Mouse (Mus musculus): ENCODE results near the gene Grin2c. TPM values are rescaled to one million over a fixed set of nuclear protein-coding genes. Genes with fewer than 3 reads are reported as not detected.

The Grin2c gene
- polyA plus RNA-seq, 1 experiment, result not detected

DNA sequence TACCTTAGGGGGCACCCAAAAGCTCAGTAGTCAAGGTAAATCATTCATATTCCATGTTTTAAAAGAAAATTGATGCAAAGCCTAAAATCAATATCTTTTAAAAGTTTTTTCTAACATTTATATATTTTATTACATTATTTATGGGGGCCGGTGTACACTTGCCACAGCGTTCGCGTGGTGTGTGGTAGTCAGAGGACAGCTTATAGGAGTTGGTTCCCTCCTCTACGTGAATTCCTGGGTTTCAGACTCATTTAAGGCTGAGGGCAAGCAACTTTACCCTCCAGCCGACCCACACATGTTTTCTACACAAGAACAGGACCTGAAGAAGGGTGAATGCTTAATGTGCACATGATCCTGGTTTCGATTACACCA is 10.5 kb upstream of the Grin2c start:
- TF ChIP-seq POLR2A (IDR thresholded peaks at IDR 0.05; ENCODE audit: insufficient read depth, low read depth, low read length), result no peak
- TF ChIP-seq CTCF (IDR thresholded peaks at IDR 0.05; ENCODE audit: insufficient read depth, low read depth, low read length), result no peak
- H3K4me3 ChIP-seq (ENCODE audit: insufficient read depth, low read depth, low read length), result peak overlapping the region; percentile 73
- WGBS, result 15% methylated on average over 7 of the region's 7 CpGs
- peak overlapping the region; percentile 92 for H3K27ac ChIP-seq (ENCODE audit: insufficient read depth, low read depth, low read length)
- peaks cover 19% of the 10 kb centered on the region for H3K4me1 ChIP-seq (ENCODE audit: control insufficient read depth, insufficient read depth, low read length)

DNA sequence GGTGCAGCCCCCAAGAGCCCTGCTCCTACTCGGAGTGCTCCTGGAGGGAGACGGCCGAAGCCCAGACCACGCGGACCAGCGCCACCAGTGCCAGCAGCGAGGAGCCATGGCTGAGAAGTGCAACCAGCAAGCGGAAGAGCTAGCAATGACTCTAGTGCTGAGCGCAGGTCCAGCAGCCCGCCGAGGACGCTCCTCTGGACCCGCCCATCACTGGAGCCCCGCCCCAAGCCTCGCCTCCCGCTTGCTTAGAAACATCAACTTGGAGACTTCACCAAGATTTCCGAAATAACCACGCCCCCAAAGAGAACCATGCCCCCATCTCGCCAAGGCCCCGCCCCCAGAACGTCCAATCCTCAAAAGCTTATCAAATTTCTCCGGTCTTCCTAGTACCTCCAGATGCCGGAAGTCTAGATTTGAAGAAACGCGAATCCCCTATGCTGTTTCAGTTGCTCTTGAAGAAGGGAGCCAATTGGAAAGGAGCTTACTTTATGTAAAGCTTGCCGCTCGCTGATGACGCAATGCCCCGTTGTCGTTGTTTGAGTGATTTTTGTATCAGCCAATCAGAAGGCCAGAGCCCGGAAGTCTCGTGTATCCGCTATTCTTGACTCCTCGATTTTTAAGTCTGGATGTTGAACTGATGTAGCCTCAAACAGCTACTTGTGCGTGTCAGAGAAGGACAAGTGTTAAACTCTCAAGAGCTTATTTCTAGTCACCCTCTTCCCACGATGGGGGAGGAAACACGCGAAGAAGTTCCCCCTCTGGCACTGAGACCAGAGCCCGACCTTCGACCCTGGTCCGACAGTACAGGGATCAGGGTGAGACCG is 9.9 kb upstream of the Grin2c start, which contains the start of gene Fdxr:
Fdxr (minus strand) TSS at position 271 of the 824 bp plus-strand sequence.
- under 1% methylated on average over 42 of the region's 42 CpGs for WGBS
- peak within 1 kb of the TSS; percentile 73 for H3K4me3 ChIP-seq (ENCODE audit: insufficient read depth, low read depth, low read length)
- H3K4me1 ChIP-seq (ENCODE audit: control insufficient read depth, insufficient read depth, low read length), result peaks cover 15% of the 10 kb centered on the region
- TF ChIP-seq POLR2A (IDR thresholded peaks at IDR 0.05; ENCODE audit: insufficient read depth, low read depth, low read length), result peak; percentile 93
- TF ChIP-seq CTCF (IDR thresholded peaks at IDR 0.05; ENCODE audit: insufficient read depth, low read depth, low read length), result no peak
- peak within 1 kb of the TSS; percentile 92 for H3K27ac ChIP-seq (ENCODE audit: insufficient read depth, low read depth, low read length)

DNA sequence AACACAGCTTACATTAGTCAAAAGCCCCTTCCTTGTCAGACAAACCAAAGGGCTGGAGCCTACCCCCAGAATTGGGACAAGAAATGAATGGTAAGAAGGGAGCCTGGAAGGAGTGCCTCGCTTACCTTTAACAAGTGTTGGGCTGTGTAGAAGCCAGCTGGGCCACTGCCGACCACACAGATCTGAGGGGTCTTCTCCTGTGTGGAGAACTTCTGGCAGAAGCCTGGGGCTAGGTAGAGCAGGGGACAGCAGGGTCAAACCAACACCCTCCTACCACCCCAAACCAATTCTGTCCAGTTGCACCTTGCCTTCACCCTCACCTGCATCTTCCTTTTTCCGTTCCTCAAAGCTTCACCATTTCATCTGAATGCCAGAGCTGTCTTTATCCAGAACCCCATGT is 8.9 kb upstream of the Grin2c start:
- Histone ChIP-seq H3K27ac (ENCODE audit: insufficient read depth, low read depth, low read length) (no peak overlapping the region), H3K4me1 (ENCODE audit: control insufficient read depth, insufficient read depth, low read length) (peaks cover 13% of the 10 kb centered on the region), H3K4me3 (ENCODE audit: insufficient read depth, low read depth, low read length) (peak overlapping the region; percentile 15; the same call in 1 of the 2 replicates)
- TF ChIP-seq CTCF (IDR thresholded peaks at IDR 0.05; ENCODE audit: insufficient read depth, low read depth, low read length), result no peak
- no peak for TF ChIP-seq POLR2A (IDR thresholded peaks at IDR 0.05; ENCODE audit: insufficient read depth, low read depth, low read length)
- WGBS, result 52% methylated on average over 3 of the region's 3 CpGs

DNA sequence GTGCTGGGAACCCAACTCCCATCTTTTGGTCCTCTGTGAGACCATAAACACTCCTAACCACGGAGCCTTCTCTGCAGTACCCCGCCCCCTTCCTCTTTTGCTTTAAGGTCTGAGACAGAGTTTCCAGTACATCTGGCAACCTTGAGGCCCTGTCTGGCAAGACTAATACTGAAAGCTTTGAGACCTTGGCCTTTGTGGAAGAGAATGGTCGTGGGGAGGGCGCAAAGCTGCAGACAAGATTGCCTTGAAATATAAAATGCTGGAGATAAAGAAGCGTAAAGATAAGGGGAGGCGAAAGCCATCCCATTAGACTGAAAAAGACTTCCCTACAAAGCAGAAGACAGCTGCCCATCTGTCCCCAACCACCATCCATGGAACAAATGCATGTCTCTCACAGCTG is 8.5 kb upstream of the Grin2c start:
- no peak for TF ChIP-seq CTCF (IDR thresholded peaks at IDR 0.05; ENCODE audit: insufficient read depth, low read depth, low read length)
- Histone ChIP-seq H3K4me3 (ENCODE audit: insufficient read depth, low read depth, low read length) (no peak overlapping the region), H3K4me1 (ENCODE audit: control insufficient read depth, insufficient read depth, low read length) (peaks cover 13% of the 10 kb centered on the region), H3K27ac (ENCODE audit: insufficient read depth, low read depth, low read length) (no peak overlapping the region)
- 81% methylated on average over 6 of the region's 6 CpGs for WGBS

DNA sequence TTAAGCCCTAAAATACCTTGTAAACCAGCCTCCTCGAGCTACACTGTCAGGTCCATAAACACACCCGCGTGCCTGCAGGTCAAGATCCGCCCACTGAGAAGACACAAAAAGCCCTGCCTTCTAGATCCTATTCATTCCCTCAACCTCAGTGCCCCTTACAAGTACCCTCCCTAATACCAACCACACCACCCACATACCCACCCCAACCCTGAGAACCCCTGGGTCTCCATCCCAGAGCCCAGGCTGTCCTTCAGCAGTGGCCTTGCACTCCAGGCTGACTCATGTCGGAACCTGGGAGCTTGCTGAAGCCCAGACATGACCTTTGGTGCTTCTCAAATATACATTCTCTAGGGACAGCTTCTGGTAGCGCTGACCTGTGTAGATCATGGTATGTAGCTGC is 7.7 kb upstream of the Grin2c start:
- TF ChIP-seq POLR2A (IDR thresholded peaks at IDR 0.05; ENCODE audit: insufficient read depth, low read depth, low read length) (no peak), CTCF (IDR thresholded peaks at IDR 0.05; ENCODE audit: insufficient read depth, low read depth, low read length) (no peak)
- H3K4me1 ChIP-seq (ENCODE audit: control insufficient read depth, insufficient read depth, low read length), result peaks cover 16% of the 10 kb centered on the region
- no peak overlapping the region for H3K27ac ChIP-seq (ENCODE audit: insufficient read depth, low read depth, low read length)
- 92% methylated on average over 6 of the region's 6 CpGs for WGBS
- H3K4me3 ChIP-seq (ENCODE audit: insufficient read depth, low read depth, low read length), result no peak overlapping the region

DNA sequence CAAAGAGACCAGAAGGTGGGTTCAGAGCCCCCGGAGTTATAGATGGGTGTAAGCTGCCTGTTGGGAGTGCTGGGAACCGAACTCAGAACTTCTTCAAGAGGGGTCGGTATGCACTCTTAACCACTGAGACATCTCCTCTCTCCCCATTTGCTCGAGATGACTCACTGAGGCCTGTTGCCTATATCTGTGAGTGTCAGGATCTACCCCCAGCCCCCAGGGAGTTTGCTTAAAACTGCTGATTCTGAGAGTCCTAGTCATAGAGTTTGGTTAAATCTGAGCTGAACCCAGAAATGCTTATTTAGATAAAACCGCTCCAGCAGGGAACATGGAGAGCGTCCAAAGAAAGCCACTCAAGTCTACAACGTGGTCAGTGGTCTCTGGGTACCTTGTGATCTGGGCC is 7.1 kb upstream of the Grin2c start:
- Histone ChIP-seq H3K4me3 (ENCODE audit: insufficient read depth, low read depth, low read length) (no peak overlapping the region), H3K4me1 (ENCODE audit: control insufficient read depth, insufficient read depth, low read length) (peaks cover 16% of the 10 kb centered on the region), H3K27ac (ENCODE audit: insufficient read depth, low read depth, low read length) (no peak overlapping the region)
- 84% methylated on average over 7 of the region's 7 CpGs for WGBS
- TF ChIP-seq CTCF (IDR thresholded peaks at IDR 0.05; ENCODE audit: insufficient read depth, low read depth, low read length), result no peak
- TF ChIP-seq POLR2A (IDR thresholded peaks at IDR 0.05; ENCODE audit: insufficient read depth, low read depth, low read length), result no peak

DNA sequence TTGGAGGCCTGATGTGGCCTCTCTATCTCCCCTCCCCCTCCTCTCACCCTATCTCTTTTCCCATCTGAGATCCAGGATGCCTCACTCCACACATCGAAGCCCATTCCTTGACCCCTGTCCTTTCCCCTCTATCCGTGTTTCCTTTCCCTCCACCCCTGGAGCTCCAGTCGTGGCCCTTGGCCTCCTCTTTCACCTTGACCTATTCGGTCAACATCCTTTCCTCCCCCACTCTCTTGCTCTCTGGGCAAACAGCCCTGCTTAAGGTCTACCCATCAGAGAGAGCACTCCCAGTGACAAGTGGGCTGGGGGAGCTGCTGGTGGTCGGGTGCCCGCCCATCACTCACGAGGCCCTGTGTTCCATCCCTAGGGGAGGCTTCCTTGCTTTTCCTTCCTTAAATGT is 6.7 kb upstream of the Grin2c start:
- WGBS, result 83% methylated on average over 7 of the region's 7 CpGs
- no peak overlapping the region for H3K4me3 ChIP-seq (ENCODE audit: insufficient read depth, low read depth, low read length)
- TF ChIP-seq CTCF (IDR thresholded peaks at IDR 0.05; ENCODE audit: insufficient read depth, low read depth, low read length), result no peak
- no peak for TF ChIP-seq POLR2A (IDR thresholded peaks at IDR 0.05; ENCODE audit: insufficient read depth, low read depth, low read length)
- peaks cover 16% of the 10 kb centered on the region for H3K4me1 ChIP-seq (ENCODE audit: control insufficient read depth, insufficient read depth, low read length)
- H3K27ac ChIP-seq (ENCODE audit: insufficient read depth, low read depth, low read length), result no peak overlapping the region

DNA sequence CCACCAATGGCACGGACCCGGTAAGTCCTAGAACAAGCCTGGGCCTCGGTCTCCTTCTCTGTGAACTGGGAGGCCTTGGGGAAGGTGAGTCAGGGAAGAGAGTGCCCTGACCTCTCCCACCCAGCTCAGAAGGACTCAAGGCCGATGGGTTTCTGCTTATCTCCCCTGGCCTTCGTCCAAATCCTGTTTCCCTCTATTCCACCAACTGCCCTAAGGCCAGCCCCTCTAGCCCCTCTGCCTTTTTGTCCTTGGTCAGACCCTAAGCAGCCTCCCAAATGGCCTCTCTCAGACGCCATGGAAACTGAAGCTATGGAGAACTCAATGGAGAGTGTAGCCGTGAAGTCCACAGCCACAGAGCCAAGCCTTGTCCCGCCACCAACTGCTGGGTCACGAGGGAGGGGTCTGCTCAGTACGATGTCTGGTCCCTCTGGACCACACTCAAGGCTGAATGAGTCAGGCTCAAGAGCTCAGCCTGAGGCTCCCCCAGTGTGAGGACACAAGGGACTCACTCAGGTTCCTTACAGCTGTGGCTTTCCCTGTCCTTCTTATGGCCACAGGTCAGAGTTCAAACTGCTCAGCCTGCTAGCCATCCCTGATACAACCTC is 6.0 kb upstream of the Grin2c start:
- no peak for TF ChIP-seq POLR2A (IDR thresholded peaks at IDR 0.05; ENCODE audit: insufficient read depth, low read depth, low read length)
- Histone ChIP-seq H3K4me1 (ENCODE audit: control insufficient read depth, insufficient read depth, low read length) (peaks cover 16% of the 10 kb centered on the region), H3K4me3 (ENCODE audit: insufficient read depth, low read depth, low read length) (no peak overlapping the region), H3K27ac (ENCODE audit: insufficient read depth, low read depth, low read length) (no peak overlapping the region)
- 68% methylated on average over 10 of the region's 10 CpGs for WGBS

DNA sequence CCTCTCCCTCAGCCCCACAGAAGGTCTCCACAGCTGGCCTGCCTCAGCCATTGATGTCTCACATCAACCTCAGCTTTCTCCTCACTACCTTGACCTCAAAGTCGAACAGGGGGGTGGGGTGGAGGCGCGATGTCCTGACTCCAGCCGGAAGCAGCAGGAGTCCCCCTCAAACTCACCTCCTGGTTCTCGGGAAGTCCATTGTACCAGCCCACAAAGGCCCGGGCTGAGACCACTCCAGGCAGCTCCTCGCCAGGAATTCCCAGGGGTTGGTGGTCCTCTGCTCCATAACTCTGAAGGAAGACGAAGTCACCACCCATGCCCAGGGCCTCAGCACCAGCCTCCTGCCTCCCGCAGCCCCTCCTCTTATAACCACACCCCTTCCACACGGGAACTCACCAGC is 4.4 kb upstream of the Grin2c start:
- Histone ChIP-seq H3K27ac (ENCODE audit: insufficient read depth, low read depth, low read length) (no peak overlapping the region), H3K4me3 (ENCODE audit: insufficient read depth, low read depth, low read length) (no peak overlapping the region), H3K4me1 (ENCODE audit: control insufficient read depth, insufficient read depth, low read length) (peaks cover 24% of the 10 kb centered on the region)
- no peak for TF ChIP-seq POLR2A (IDR thresholded peaks at IDR 0.05; ENCODE audit: insufficient read depth, low read depth, low read length)
- no peak for TF ChIP-seq CTCF (IDR thresholded peaks at IDR 0.05; ENCODE audit: insufficient read depth, low read depth, low read length)
- WGBS, result 76% methylated on average over 10 of the region's 10 CpGs
